In the genomic region with DNA sequence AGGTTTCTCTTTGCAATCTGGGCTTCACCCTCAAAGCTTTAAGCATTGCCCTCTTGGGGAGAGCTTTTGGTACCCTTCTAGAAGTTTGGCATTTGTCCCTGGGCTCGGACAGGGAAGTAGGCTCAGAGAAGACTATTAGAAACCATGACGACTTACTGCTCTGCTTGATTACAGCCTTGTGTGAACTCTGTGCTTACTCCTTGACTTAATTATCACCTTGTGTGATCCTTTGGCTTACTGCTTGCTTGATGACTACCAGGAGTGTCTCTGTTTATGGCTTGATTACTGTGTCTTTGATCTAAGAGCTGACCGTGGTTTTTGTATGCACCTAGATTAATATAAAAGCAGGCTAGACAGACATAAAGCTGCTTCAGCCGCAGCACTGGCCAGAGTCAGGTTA, we compare ENCODE assay signal across 25 mouse cellular contexts. TPM values are rescaled to one million over a fixed set of nuclear protein-coding genes. Genes with fewer than 3 reads are reported as not detected.
"Had no signal": no experiment of that assay in that cellular context is flagged by ENCODE, and none has a peak within 500 bp of the region (broad histone marks: within the 10 kb centered on the region; RNA-seq: fewer than 3 reads in every experiment).

No protein-coding gene starts in this region.

RNA-seq across cellular contexts. Expression of a gene that starts 16.8 kb away (rescaled TPM):
- polyA plus RNA-seq: heart, embryonic 10.5 days; heart, embryonic 11.5 days; heart, embryonic 12.5 days; heart, embryonic 13.5 days; heart, embryonic 14.5 days; heart, embryonic 15.5 days; heart, embryonic 16.5 days; heart, postnatal 0 days; hindbrain, embryonic 10.5 days; hindbrain, embryonic 11.5 days; hindbrain, embryonic 12.5 days; hindbrain, embryonic 13.5 days; hindbrain, embryonic 14.5 days; inflammation-experienced regulatory T-cells, adult 6 months; intestine, embryonic 14.5 days; intestine, embryonic 15.5 days; kidney, adult 2 months; kidney, embryonic 14.5 days; kidney, embryonic 15.5 days; kidney, embryonic 16.5 days; kidney, postnatal 0 days; large intestine, adult 2 months had no signal

RNA-seq across cellular contexts. Expression of a gene that starts 19.6 kb away (rescaled TPM):
- polyA plus RNA-seq: heart, embryonic 10.5 days; heart, embryonic 11.5 days; heart, embryonic 12.5 days; heart, embryonic 13.5 days; heart, embryonic 14.5 days; heart, embryonic 15.5 days; heart, embryonic 16.5 days; heart, postnatal 0 days; hindbrain, postnatal 0 days; inflammation-experienced regulatory T-cells, adult 6 months; intestine, embryonic 14.5 days; intestine, embryonic 15.5 days; kidney, adult 2 months; kidney, embryonic 14.5 days; kidney, embryonic 15.5 days; kidney, embryonic 16.5 days; kidney, postnatal 0 days; large intestine, adult 2 months had no signal

RNA-seq across cellular contexts. Expression of a gene that starts 37.5 kb away (rescaled TPM):
- polyA plus RNA-seq: heart, embryonic 10.5 days; heart, embryonic 11.5 days; heart, embryonic 12.5 days; heart, embryonic 13.5 days; heart, embryonic 14.5 days; heart, embryonic 15.5 days; heart, embryonic 16.5 days; heart, postnatal 0 days; hindbrain, postnatal 0 days; inflammation-experienced regulatory T-cells, adult 6 months; intestine, embryonic 14.5 days; intestine, embryonic 15.5 days; kidney, adult 2 months; kidney, embryonic 14.5 days; kidney, embryonic 15.5 days; kidney, embryonic 16.5 days; kidney, postnatal 0 days; large intestine, adult 2 months had no signal

RNA-seq across cellular contexts. Expression of a gene that starts 48.7 kb away (rescaled TPM):
- polyA plus RNA-seq: heart, embryonic 10.5 days; heart, embryonic 11.5 days; heart, embryonic 12.5 days; heart, embryonic 13.5 days; heart, embryonic 14.5 days; heart, embryonic 15.5 days; heart, embryonic 16.5 days; heart, postnatal 0 days; hindbrain, embryonic 10.5 days; hindbrain, embryonic 11.5 days; hindbrain, embryonic 12.5 days; hindbrain, embryonic 15.5 days; hindbrain, embryonic 16.5 days; hindbrain, postnatal 0 days; inflammation-experienced regulatory T-cells, adult 6 months; intestine, embryonic 14.5 days; intestine, embryonic 15.5 days; kidney, adult 2 months; kidney, embryonic 14.5 days; kidney, embryonic 15.5 days; kidney, embryonic 16.5 days; kidney, postnatal 0 days; large intestine, adult 2 months had no signal

RNA-seq across cellular contexts. Expression of a gene that starts 54.1 kb away (rescaled TPM):
- polyA plus RNA-seq: heart, embryonic 10.5 days; heart, embryonic 11.5 days; heart, embryonic 12.5 days; heart, embryonic 13.5 days; heart, embryonic 14.5 days; heart, embryonic 15.5 days; heart, embryonic 16.5 days; heart, postnatal 0 days; hindbrain, embryonic 10.5 days; hindbrain, embryonic 11.5 days; hindbrain, embryonic 12.5 days; hindbrain, embryonic 15.5 days; hindbrain, embryonic 16.5 days; hindbrain, postnatal 0 days; inflammation-experienced regulatory T-cells, adult 6 months; intestine, embryonic 14.5 days; intestine, embryonic 15.5 days; kidney, adult 2 months; kidney, embryonic 14.5 days; kidney, embryonic 15.5 days; kidney, embryonic 16.5 days; kidney, postnatal 0 days; large intestine, adult 2 months had no signal
